Mouse (Mus musculus) neural tube, embryonic 12.5 days (tissue): ENCODE measurements around the gene Etv3. TPM values are rescaled to one million over a fixed set of nuclear protein-coding genes. Genes with fewer than 3 reads are reported as not detected.
A peak's percentile ranks its signal among the peaks of the same experiment; 100 is the strongest.

Experiments used
- ATAC-seq: fragments of 200-750 bp; cut with Nextera tagmentation; 2 replicates; pipeline ENCODE4 v1.8.0; 2017; ENCODE audit warnings: low read depth, mild to moderate bottlenecking, moderate TSS enrichment, moderate library complexity; ENCODE audit not compliant: low FRiP score
- H3K27ac ChIP-seq: fragments of 300-500 bp; sonication (generic); 2 replicates; pipeline ENCODE4 v1.5.1; 2016
- H3K27me3 ChIP-seq: fragments of 300-500 bp; sonication (generic); replicated peaks from 2 replicates; pipeline ENCODE4 v1.6.1; 2016; ENCODE audit warnings: mild to moderate bottlenecking
- H3K36me3 ChIP-seq: fragments of 300-500 bp; sonication (generic); 2 replicates; pipeline ENCODE4 v1.6.1; 2016; ENCODE audit warnings: mild to moderate bottlenecking
- H3K4me1 ChIP-seq: fragments of 300-500 bp; sonication (generic); 2 replicates; pipeline ENCODE4 v1.6.1; 2016
- H3K4me2 ChIP-seq: fragments of 300-500 bp; sonication (generic); replicated peaks from 2 replicates; pipeline ENCODE4 v1.6.1; 2016; ENCODE audit warnings: mild to moderate bottlenecking
- H3K4me3 ChIP-seq: fragments of 300-500 bp; sonication (generic); 2 replicates; pipeline ENCODE4 v1.5.1; 2016
- H3K9ac ChIP-seq: fragments of 300-500 bp; sonication (generic); 2 replicates; pipeline ENCODE4 v1.6.1; 2016; ENCODE audit warnings: mild to moderate bottlenecking
- H3K9me3 ChIP-seq: fragments of 300-500 bp; sonication (generic); 2 replicates; pipeline ENCODE4 v1.6.1; 2016; ENCODE audit warnings: mild to moderate bottlenecking
- WGBS: fragments of 180-500 bp; shearing (Covaris S2); methylation state at CpG from one replicate; pipeline ENCODE4 v1.1.7; 2016; 5-methylcytosine and 5-hydroxymethylcytosine counted together
- polyA plus RNA-seq: library from polyadenylated mRNA; unstranded; fragments of >200 nt; fragmentation: Nextera tagmentation; extraction: Ambion mirVana; gene quantifications from 2 replicates; pipeline ENCODE4 v1.2.1, GENCODE M21; 2016

Etv3 gene
- polyA plus RNA-seq, 1 experiment from 2014 or later = 13.7 TPM

DNA sequence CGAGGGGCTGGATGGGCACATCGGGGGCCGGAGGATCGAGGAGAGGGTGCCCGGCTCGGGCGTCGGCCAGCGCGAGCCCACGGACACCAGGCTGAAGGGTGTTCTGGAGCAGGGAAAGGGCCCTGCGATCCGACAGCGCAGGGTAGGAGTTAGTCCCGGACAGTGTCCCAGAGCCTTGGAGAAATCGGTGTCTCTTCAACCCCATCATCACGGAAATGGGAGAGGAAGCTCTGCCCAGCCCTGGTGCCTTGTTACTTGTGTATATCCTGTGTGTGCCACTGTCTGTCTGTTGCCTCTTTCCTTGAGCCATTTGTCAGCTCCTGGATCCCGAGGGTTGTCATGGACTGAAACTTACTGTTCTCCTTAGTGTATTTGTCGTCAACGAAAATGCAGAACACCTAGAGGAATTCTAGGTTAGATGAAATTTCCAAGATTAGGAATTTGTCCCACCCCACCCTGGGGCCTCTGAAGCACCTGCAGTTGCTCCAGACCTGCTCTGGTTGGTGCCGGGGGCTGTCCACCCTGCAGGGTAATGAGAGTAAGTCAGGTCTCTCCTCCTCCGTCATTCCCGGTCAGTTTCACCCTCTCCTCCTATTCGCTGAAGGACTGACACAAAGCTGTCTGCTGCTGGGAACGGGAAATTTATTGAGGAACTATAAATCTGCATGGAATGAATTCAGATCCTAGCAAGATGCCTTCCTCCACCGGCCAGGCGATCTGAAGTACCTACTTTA lies 797 bp downstream of the Etv3 start:
- peak overlapping the region; percentile 76 for H3K4me2 ChIP-seq
- peak overlapping the region; percentile 99 for H3K9ac ChIP-seq
- WGBS = 4% methylated on average over 27 of the region's 27 CpGs
- H3K27ac ChIP-seq = peak overlapping the region; percentile 75
- peak; percentile 68 for ATAC-seq
- H3K9me3 ChIP-seq = no peaks in the 10 kb centered on the region
- H3K4me1 ChIP-seq = peaks cover 15% of the 10 kb centered on the region
- H3K27me3 ChIP-seq = no peaks in the 10 kb centered on the region
- peak overlapping the region; percentile 96 for H3K4me3 ChIP-seq
- peaks cover 34% of the 10 kb centered on the region for H3K36me3 ChIP-seq

- Histone ChIP-seq H3K4me3 (no peak overlapping the region), H3K9ac (no peak overlapping the region), H3K36me3 (peaks cover 44% of the 10 kb centered on the region), H3K4me2 (no peak overlapping the region), H3K27ac (no peak overlapping the region), H3K27me3 (no peaks in the 10 kb centered on the region), H3K9me3 (no peaks in the 10 kb centered on the region), H3K4me1 (peaks cover 15% of the 10 kb centered on the region)
- WGBS = 93% methylated on average over 12 of the region's 12 CpGs
- no peak for ATAC-seq
Measured at GRCm38 (mm10) chr3:87527139-87527538, 1.9 kb downstream of the Etv3 start.

DNA sequence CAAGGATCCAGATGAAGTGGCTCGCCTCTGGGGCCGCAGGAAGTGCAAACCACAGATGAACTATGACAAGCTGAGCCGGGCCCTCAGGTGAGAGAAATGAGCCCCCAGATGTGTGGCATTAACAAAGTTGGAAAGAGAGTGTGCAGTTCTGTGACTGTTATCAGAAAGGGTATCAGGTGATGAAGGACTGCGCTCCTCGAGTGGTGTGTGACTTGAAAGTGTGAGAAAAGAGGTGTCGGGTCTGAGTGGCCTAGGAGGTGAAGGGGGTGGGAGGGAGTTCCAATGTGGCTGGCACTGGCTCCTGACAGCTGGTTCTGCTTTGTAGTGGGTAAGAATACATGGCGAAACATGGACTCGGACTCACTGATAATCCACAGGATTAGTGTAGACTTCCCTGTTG lies 2.8 kb downstream of the Etv3 start:
- Histone ChIP-seq H3K4me1 (peaks cover 15% of the 10 kb centered on the region), H3K36me3 (peaks cover 53% of the 10 kb centered on the region), H3K4me2 (no peak overlapping the region), H3K27me3 (no peaks in the 10 kb centered on the region), H3K9me3 (no peaks in the 10 kb centered on the region), H3K9ac (no peak overlapping the region), H3K4me3 (no peak overlapping the region), H3K27ac (no peak overlapping the region)
- 95% methylated on average over 8 of the region's 8 CpGs for WGBS
- no peak for ATAC-seq

DNA sequence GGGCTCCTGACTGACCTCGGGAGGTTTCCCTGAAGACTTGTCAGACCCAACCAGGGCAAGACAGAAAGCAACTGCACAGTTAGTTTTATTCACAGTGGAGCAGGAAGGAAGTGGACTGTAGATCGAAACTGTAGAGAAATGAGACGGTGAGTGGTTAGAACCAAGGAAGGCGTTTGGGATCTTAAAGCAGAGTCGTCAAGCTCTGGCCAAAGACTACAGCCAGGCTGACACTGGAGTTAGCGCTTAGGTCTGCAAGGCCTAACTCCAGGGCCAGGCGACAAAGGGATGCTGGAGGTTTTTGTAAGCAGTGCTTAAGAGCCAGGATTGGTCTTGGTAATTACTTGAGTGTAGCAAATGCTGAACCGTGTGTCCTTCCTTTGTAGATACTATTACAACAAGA lies 3.6 kb downstream of the Etv3 start:
- Histone ChIP-seq H3K27ac (no peak overlapping the region), H3K9ac (no peak overlapping the region), H3K4me1 (peaks cover 15% of the 10 kb centered on the region), H3K27me3 (no peaks in the 10 kb centered on the region), H3K4me2 (no peak overlapping the region), H3K4me3 (no peak overlapping the region), H3K9me3 (no peaks in the 10 kb centered on the region), H3K36me3 (peaks cover 61% of the 10 kb centered on the region)
- WGBS = 93% methylated on average over 8 of the region's 8 CpGs
- ATAC-seq = no peak

- ATAC-seq = no peak
- peaks cover 15% of the 10 kb centered on the region for H3K4me1 ChIP-seq
- WGBS = 94% methylated on average over 11 of the region's 11 CpGs
- no peak overlapping the region for H3K4me3 ChIP-seq
- no peak overlapping the region for H3K4me2 ChIP-seq
- H3K36me3 ChIP-seq = peaks cover 68% of the 10 kb centered on the region
- no peaks in the 10 kb centered on the region for H3K27me3 ChIP-seq
- no peaks in the 10 kb centered on the region for H3K9me3 ChIP-seq
- no peak overlapping the region for H3K27ac ChIP-seq
- no peak overlapping the region for H3K9ac ChIP-seq
Measured at GRCm38 (mm10) chr3:87529568-87529967, 4.4 kb downstream of the Etv3 start.

GRCm38 (mm10) chr3:87530234-87530633 lies 5.0 kb downstream of the Etv3 start:
- no peak for ATAC-seq

GRCm38 (mm10) chr3:87533667-87534378 lies 8.6 kb downstream of the Etv3 start:
- 93% methylated on average over 7 of the region's 7 CpGs for WGBS
- H3K36me3 ChIP-seq = peaks cover 98% of the 10 kb centered on the region

More at GRCm38 (mm10) chr3:87530234-87530633, 5.0 kb downstream of the Etv3 start:
- H3K27ac ChIP-seq = no peak overlapping the region
- H3K4me1 ChIP-seq = peaks cover 12% of the 10 kb centered on the region
- WGBS = 96% methylated on average over 3 of the region's 3 CpGs
- no peak overlapping the region for H3K9ac ChIP-seq
- no peaks in the 10 kb centered on the region for H3K27me3 ChIP-seq
- H3K4me2 ChIP-seq = no peak overlapping the region
- no peak overlapping the region for H3K4me3 ChIP-seq
- no peaks in the 10 kb centered on the region for H3K9me3 ChIP-seq
- peaks cover 75% of the 10 kb centered on the region for H3K36me3 ChIP-seq

DNA sequence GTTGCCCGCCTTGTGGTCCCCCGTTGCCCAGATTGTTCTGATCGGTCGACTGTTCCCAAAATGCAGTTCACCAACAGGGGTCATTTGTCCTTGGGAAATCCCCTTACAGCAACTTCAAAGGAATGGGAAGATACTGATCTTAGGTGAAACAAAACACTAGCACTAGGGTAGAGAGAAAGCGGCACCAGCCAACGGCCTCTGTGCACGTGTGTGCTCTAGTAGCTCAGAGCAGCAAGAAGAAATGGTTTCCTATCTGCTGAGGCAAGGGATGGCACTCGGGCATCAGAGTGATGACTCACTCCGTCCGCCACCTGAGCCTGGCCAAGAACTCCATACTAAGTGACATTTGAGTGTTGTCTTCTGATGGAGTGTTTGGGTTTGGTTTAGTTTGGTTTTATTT lies 12.8 kb downstream of the Etv3 start:
- ATAC-seq = no peak
- H3K36me3 ChIP-seq = peaks cover 67% of the 10 kb centered on the region
- WGBS = 83% methylated on average over 10 of the region's 10 CpGs

More at GRCm38 (mm10) chr3:87533667-87534378, 8.6 kb downstream of the Etv3 start:
- Histone ChIP-seq H3K27me3 (no peaks in the 10 kb centered on the region), H3K27ac (no peak overlapping the region), H3K4me2 (no peak overlapping the region), H3K9ac (no peak overlapping the region), H3K4me1 (no peaks in the 10 kb centered on the region), H3K4me3 (no peak overlapping the region), H3K9me3 (no peaks in the 10 kb centered on the region)
- no peak for ATAC-seq

GRCm38 (mm10) chr3:87540028-87540675 lies 14.9 kb downstream of the Etv3 start:
- no peak for ATAC-seq
- Histone ChIP-seq H3K27ac (no peak overlapping the region), H3K9ac (no peak overlapping the region), H3K4me1 (peaks cover 12% of the 10 kb centered on the region), H3K4me3 (no peak overlapping the region), H3K9me3 (no peaks in the 10 kb centered on the region), H3K36me3 (peaks cover 46% of the 10 kb centered on the region), H3K27me3 (no peaks in the 10 kb centered on the region), H3K4me2 (no peak overlapping the region)
- WGBS = 75% methylated on average over 11 of the region's 11 CpGs

More for the DNA sequence above, 12.8 kb downstream of the Etv3 start:
- Histone ChIP-seq H3K9me3 (no peaks in the 10 kb centered on the region), H3K27me3 (no peaks in the 10 kb centered on the region), H3K4me3 (no peak overlapping the region), H3K4me2 (no peak overlapping the region), H3K4me1 (peaks cover 12% of the 10 kb centered on the region), H3K9ac (no peak overlapping the region), H3K27ac (no peak overlapping the region)

GRCm38 (mm10) chr3:87540714-87541113 lies 15.5 kb downstream of the Etv3 start:
- Histone ChIP-seq H3K4me3 (no peak overlapping the region), H3K36me3 (peaks cover 40% of the 10 kb centered on the region), H3K9me3 (no peaks in the 10 kb centered on the region), H3K4me1 (peaks cover 12% of the 10 kb centered on the region), H3K9ac (no peak overlapping the region), H3K27ac (no peak overlapping the region), H3K4me2 (no peak overlapping the region), H3K27me3 (no peaks in the 10 kb centered on the region)
- 22% methylated on average over 8 of the region's 8 CpGs for WGBS
- no peak for ATAC-seq

DNA sequence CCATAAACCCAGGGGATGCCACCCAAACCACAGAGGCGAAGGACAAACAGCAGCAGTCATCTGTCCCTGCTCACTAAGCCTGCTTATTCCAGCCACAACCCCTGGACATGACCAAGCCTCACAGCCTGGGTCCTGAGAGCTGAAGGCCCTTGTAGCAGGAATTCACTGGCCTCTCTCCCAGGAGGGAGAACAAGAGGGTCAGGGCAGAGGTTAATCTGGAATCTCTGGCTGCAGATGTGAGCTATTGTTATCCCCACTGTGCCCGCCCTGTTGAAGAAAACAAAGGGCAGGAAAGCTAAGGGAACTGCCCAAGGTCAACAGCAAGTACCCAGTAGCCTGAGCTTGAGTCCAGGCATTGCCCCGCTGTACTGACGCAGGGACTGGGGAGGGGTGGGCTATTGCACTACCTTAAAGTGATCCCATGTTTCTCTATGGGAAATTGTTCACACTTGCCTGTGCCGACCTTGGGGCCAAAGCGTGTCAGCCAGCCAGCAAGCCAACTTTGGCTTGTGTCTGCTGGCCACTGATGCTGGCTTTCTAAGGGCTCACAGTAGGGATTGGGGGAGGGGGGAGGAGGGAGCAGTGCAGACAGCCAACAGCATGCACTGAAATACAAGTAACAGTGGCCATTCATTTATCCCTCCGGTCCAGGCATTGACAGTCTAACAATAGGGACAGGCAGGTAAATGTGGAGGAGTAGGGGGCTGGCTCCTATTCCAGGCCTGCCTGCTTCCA lies 17.4 kb downstream of the Etv3 start:
- H3K4me2 ChIP-seq = no peak overlapping the region
- WGBS = 35% methylated on average over 7 of the region's 7 CpGs
- no peaks in the 10 kb centered on the region for H3K27me3 ChIP-seq
- no peak for ATAC-seq
- no peak overlapping the region for H3K9ac ChIP-seq
- H3K9me3 ChIP-seq = no peaks in the 10 kb centered on the region
- peaks cover 21% of the 10 kb centered on the region for H3K36me3 ChIP-seq
- H3K4me3 ChIP-seq = no peak overlapping the region
- H3K27ac ChIP-seq = no peak overlapping the region
- H3K4me1 ChIP-seq = peaks cover 12% of the 10 kb centered on the region

- Histone ChIP-seq H3K27ac (no peak overlapping the region), H3K9me3 (no peaks in the 10 kb centered on the region), H3K4me2 (no peak overlapping the region), H3K9ac (no peak overlapping the region), H3K4me3 (no peak overlapping the region), H3K27me3 (no peaks in the 10 kb centered on the region), H3K4me1 (peaks cover 18% of the 10 kb centered on the region), H3K36me3 (0 out of 2 replicates have a peak, but pooled peaks cover 5% of the 10 kb centered on the region)
- ATAC-seq = no peak
- 82% methylated on average over 3 of the region's 3 CpGs for WGBS
Measured at GRCm38 (mm10) chr3:87545554-87545953, 20.3 kb downstream of the Etv3 start.
